Mouse (Mus musculus): ENCODE data around the gene Ccdc8.
A peak's percentile ranks its signal among the peaks of the same experiment; 100 is the strongest.
"Not testable (repeated sequence)": the region's sequence is repeated elsewhere in the genome, so short reads cannot be mapped to it uniquely, and the experiment has no call there.

Gene Ccdc8

DNA sequence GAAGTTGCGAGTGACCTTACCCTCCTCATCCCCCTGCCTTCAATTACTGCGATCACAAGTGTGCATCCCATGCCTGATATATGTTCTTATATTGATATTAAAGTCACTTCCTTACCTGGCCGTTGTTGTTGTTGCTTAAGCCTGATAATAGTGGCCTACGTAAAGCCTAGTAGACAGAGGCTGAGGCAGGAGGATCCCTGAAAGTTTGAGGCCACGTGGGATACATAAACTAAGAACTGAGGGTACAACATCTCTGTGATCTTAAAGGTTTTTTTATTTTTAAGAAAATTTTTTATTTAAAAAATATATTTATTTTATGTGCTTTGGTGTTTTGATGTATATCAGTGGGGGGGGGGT lies at the start of gene Ccdc8:
Gene Ccdc8, plus strand, starts transcription at position 258 of the 357 bp plus-strand sequence.
- DNase-seq (ENCODE audit: low spot score), result no peak

DNA sequence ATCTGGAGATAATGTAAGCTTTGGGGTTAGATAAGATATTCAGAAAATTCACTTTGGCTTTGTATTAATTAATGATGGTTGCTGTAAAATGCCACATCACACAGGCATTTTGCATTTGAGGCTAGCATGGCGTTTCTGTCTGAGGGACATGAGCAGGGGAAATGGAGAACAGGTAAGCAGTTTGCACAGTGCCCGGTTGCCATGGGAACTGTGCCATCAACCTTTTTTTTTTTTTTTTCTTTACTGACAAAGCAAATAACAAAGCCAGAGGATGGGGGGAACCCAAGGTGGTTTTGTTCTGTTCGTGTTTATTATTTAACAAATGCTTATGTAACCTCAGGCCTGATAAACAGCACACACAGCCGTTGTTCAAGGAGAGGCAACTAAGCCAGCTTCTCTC lies 49.6 kb upstream of the Ccdc8 start:
- no peak for DNase-seq (ENCODE audit: low spot score)

GRCm38 (mm10) chr7:16944061-16944807 lies 48.3 kb upstream of the Ccdc8 start, which contains the start of gene Pnmal2:
Gene Pnmal2 (plus strand): TSS chr7:16944682.
- DNase-seq (ENCODE audit: low spot score), result peak; percentile 74

DNA sequence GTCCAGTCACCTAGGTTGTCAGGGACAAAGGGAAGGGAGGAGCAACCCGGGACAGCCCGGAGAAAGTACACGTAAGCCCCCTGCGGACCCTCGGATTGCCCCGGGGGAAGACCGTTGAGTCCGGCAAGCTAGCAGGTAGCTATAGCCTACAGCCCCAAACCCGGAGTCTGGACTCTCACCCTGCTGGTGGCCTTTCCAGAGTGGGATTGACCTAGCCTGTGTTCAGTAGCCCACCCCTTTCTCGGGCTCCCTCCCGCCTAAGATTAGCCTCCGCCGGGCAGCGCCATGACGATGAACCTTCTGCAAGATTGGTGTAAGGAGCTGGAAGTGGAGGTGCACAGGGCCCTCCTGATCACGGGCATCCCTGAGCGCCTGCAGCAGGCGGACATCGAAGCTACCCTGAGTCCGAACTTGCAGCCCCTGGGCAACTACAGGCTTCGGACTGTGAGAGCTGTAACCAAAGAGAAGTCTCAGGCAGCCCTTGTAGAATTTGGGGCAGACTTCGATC lies 47.6 kb upstream of the Ccdc8 start:
- DNase-seq (ENCODE audit: low spot score), result no peak

DNA sequence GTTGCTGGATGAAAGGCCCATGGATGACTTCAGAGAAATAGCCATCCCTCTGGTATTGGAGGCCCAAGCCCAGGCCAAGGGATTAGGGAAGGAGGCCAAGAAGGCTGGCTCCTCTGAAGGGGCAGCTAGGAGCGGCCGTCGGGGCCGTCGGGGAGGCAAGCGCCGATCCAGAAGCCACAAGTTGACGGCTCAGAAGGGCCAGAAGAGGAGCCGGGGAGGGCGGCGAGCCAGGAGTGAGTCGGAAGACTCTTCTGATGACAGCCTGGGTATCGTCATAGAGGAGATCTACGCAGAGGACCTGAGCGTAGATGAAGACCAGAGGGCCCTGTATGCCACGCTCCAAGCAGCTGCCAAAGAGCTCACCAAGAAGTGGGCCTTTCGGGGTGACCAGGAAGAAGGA lies 47.1 kb upstream of the Ccdc8 start:
- DNase-seq (ENCODE audit: low spot score), result no peak

DNA sequence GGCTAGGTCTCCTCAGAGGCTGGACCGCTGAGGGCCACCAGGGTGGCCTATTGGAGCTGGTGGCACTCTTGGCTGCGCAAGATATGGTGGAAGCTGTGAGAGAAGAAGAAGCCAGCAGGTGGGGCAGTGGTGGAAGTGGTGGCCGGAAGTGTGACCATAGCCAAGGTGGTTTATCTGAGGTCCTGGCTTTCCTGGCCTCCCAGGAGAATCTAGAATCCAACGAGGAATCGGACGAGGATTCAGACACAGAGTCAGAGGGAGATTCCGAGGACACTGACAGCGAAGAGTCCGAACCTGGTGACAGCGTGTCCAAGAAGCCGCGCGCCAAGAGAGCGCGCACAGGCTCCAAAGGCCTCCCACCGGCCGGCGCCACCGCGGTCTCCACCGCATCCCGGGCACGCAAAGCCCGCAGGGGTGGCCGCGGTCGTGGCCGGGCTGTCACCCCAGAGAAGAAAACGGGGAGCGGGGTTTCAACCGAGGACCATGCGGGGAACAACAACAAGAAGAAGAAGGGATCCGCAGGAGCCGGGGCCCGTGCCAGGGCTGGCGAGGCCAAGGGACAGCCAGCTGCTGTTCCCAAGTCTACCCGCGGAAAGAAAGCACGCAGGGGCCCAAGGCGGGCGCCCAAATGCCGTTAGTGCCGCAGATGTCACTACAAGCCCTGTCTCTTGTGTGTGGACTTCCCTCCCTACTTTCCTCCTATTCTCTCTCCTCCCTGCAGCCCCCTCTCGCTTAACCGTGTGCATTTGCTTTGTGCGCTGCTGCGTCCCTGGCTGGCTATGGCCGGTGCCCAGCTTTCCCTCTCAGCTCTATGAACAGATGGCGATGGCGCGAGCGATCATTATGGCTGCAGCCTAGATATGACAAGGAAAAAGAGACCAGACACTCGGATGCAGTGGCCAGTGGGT lies 45.8 kb upstream of the Ccdc8 start:
- no peak for DNase-seq (ENCODE audit: low spot score)

DNA sequence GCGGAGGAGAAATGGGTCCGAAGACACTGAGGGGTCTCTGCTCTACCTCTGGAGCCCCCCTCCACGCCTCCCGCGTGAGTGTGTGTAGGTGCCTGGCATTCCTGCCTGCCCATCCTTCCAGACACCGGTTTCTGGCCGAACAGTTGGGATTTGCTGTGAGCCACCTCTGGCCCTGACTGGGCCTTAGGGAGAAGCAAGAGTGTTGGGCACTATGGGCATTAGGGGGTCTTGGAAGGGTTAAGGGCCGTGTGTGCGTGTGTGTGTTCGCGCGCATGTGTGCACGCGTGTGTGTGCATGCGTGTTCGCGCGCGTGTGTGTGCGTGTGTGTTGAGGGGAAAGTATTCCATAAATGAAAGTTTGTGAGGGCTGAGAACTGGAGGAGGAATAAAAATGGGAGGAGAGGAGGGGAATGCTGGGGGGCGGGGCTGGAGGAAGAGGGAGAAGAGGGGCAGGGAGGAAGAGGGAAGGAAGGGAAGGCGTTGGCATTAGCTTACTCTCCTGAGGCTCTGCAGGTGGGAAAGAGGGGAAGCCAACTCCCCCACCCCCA lies 45.1 kb upstream of the Ccdc8 start:
- no peak for DNase-seq (ENCODE audit: low spot score)

DNA sequence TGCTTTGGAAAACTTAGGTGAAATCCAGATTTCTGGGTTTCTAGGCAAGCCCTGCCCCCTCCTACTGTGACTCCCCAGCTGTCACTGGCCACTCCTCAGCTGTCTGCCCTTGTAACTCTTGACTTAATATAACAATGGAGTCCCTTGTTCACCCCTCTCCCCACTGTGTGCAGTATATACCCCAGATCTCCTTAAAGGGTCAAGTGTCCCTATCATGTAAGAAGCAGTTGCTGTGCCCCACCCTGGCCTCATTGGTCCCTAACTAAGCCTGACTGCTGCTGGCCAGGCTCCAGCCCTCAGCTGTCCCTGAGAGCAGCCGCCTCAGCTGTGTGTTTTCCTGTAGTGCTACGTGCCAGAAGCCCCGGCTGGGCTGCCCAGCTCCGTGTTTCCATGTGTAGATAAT lies 44.5 kb upstream of the Ccdc8 start:
- no peak for DNase-seq (ENCODE audit: low spot score)

- no peak for DNase-seq (ENCODE audit: low spot score)
These were observed 43.5 kb upstream of the Ccdc8 start for GRCm38 (mm10) chr7:16948923-16949458.

DNA sequence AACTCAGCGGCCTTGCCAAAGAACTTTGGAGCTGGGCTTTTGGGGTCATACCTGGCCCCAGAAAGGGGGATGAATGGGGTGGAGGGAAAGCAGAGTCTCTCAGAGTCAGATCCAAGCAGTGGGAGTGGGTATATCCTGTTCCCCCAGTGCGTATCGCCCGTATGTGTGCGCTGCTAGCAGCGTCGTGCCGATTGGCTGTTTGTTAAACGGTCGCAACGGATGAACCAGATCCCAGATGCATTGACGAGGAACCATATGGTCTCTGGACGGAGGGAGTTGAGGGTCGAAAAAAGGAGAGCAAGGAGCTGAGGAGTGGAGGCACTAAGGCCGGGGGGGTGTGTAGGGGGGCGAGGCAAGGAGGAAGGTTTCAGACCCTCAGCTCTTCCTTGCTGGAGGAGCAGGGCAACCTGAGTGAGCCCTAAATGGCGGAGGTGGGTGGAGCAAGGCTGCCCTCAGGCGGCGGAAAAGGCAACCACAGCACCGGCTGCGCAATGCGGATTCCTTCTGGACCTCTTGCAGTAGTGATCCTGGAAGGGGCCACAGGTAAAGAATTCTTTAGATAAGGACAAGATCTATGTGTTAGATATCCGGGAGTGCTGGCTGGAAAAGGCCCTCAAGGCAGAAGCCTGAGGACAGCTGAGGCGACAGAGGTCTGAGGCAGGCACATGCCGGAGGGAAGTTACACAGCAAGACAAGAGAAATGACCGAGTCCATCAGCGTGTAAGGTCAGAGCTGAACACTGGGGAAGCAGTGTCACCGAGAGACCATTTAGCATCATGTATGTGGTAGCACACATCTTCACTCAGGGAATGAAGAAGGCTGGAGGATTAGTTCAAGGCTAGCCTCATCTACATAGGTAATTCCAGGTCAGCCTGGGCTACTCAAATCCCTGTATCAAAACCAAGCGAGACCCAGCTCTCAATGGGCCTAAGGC lies 42.3 kb upstream of the Ccdc8 start:
- DNase-seq (ENCODE audit: low spot score), result peak; percentile 72

DNA sequence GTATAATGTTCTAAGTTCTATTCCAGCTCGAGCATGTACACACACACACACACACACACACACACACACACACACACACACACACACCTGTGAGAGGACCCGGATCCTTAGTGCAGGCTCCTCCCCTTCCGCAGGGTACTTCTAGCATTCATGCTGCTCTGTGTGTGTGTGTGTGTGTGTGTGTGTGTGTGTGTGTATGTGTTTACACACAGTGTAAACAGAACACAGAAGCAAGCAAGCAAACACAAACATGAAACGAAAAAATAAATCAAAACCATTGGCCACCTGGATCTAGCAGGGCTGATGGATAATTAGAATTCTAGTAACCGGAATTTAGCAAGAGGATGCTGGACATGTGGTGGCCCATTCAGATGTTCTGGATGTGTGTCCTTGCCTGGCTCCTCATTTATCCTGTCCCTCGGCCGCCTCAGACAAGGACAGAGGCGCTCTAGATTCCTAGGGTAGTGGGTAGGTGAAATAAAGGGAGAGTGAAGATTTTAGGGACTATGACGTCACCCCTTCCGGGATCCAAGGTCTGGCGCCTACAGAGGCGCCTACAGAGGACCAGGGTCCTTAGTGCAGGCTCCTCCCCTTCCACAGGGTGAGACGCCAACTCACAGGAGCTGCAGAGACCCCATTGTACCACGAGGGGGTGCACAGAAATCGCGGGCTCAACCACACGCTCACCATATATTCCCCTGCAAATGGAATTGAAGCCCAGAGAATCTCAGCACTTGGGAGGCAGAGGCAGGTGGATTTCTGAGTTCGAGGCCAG lies 41.5 kb upstream of the Ccdc8 start:
- peak; percentile 72 for DNase-seq (ENCODE audit: low spot score)

- DNase-seq (ENCODE audit: low spot score), result not testable (repeated sequence)
These were observed 38.7 kb upstream of the Ccdc8 start for GRCm38 (mm10) chr7:16953776-16954175.

- DNase-seq (ENCODE audit: low spot score), result no peak
These were observed 36.8 kb upstream of the Ccdc8 start for GRCm38 (mm10) chr7:16955712-16956111.

GRCm38 (mm10) chr7:16956410-16957265 lies 35.9 kb upstream of the Ccdc8 start:
- DNase-seq (ENCODE audit: low spot score), result no peak

GRCm38 (mm10) chr7:16959539-16960187 lies 32.8 kb upstream of the Ccdc8 start, which contains the start of gene Pnmal1:
Gene Pnmal1 (plus strand): TSS chr7:16959679.
- DNase-seq (ENCODE audit: low spot score), result no peak

DNA sequence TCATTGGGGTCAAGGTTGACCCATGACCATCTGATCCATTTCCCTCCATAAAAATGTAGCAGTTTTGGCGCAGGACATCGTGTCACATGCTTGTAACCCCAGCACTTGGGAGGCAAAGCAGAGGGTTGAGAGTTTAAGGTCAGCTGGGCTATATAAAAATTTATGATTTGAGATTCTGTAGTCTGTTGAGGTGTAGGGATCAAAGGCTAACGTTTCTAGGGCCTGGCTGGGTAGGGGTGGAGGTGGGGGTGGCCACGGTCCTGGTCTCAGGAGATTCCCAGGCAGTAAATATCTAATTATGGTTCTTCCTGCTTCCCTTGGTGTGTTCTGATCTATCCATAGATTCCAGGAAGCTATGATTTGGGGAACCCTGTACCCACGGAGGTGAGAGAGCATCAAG lies 30.8 kb upstream of the Ccdc8 start:
- DNase-seq (ENCODE audit: low spot score), result no peak

DNA sequence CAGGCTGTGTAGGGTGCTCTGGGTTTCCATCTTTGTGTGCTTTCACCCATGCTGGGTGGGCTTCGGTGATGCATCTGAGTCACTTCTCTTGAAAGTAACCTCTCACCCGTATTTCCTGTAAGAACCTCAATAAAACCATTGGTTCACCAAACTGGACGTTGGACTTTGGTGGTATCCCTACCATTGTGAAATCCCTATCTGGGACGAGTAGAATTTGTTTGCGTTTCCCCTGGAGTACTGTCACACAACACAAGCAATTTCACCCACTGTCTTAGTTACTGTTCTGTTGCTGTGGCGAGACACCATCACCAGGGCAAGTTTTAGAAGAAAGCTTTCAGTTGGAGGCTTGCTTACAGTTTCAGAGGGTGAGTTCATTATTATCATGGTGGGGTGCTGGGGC lies 24.1 kb upstream of the Ccdc8 start:
- no peak for DNase-seq (ENCODE audit: low spot score)

DNA sequence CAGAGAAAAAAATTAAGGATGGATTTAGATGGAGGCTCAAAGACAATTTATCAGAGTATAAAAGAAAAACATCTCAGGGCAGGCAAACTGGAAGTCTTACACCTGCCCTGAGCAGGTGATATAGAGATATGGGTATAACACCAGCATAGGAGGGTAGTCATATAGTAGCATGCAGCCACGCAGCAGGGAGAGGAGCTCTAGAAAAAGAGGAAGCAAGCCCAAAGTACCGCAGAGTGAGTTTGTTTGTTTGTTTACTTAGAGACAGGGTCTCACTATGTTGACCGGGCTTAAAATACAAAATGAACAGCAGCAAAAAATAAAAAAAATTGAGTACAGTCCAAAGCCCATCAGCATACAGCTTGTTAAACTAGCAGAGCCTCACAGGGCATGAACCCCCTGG lies 21.3 kb upstream of the Ccdc8 start:
- no peak for DNase-seq (ENCODE audit: low spot score)

GRCm38 (mm10) chr7:16974018-16974417 lies 18.5 kb upstream of the Ccdc8 start:
- DNase-seq (ENCODE audit: low spot score), result no peak
